Mouse (Mus musculus): Measurements from ENCODE around the gene Lclat1. TPM values are rescaled to one million over a fixed set of nuclear protein-coding genes. Genes with fewer than 3 reads are reported as not detected.

Gene Lclat1
- total and polyA plus RNA-seq, 3 experiments, result 30.2 to 104 (median 100) TPM

DNA sequence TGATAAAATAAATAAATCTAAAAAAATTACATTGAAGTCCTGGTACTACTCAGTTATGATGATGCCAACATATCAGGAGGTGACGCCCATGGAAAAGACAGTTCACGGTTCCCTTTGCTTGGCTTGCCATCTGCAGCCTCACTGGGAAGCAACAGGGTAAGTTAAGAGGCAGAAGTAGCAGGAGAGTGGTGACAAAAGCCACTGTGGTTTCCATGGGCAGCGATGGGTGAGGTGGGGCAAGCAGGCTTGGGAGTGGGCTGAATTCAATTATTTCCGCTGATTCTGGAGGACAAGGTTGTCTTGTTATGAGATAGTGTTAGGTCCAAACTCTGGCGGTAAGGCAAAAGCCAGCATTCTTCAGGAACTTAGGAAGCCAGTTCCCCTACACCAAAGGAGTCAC lies 7.4 kb upstream of the Lclat1 start:
- 93% methylated on average over 5 of the region's 5 CpGs for WGBS
- H3K27ac ChIP-seq, result no peak overlapping the region
- intact Hi-C loops (cut with DNase I), result no loop called here
- no peak for TF ChIP-seq POLR2A (IDR thresholded peaks at IDR 0.05; ENCODE audit: insufficient read depth, low read depth, low read length)
- TF ChIP-seq EP300 (IDR thresholded peaks at IDR 0.05; ENCODE audit: insufficient read depth, low read depth, low read length), result no peak
- TF ChIP-seq CTCF (IDR thresholded peaks at IDR 0.05), result no peak
- no peak overlapping the region for H3K9ac ChIP-seq (ENCODE audit: low read depth, low read length)
- H3K36me3 ChIP-seq (ENCODE audit: control insufficient read depth, insufficient read depth, low read length), result no peaks in the 10 kb centered on the region
- no peaks in the 10 kb centered on the region; the same call in 1 of the 2 replicates for H3K4me1 ChIP-seq (ENCODE audit: control insufficient read depth, insufficient read depth, low read length)
- no peaks in the 10 kb centered on the region for H3K79me2 ChIP-seq (replicated peaks; ENCODE audit: control insufficient read depth, insufficient read depth, low read length)
- no peaks in the 10 kb centered on the region for H3K27me3 ChIP-seq (ENCODE audit: control insufficient read depth, insufficient read depth, low read length)
- no peak for DNase-seq
- H3K4me3 ChIP-seq, result no peak overlapping the region

DNA sequence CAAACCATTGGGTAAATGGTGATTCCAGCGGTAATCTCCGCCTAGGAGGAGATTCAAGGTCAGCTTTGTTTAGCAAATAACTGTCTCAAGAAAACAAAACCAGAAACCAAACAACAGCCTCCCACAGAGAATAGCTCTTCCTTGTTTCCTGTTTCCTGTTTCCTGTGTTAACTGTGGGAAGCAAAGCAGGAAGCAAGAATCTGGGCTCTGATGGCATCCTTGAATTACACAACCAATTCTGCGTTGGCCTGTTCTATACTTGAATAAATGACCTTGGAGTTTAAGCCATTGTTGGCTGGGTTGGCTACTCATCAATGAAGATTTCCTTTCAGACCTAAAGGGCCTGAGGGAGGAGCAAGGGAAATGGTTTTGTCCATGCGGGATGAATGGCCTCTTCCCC lies 5.2 kb upstream of the Lclat1 start:
- H3K27ac ChIP-seq, result no peak overlapping the region
- no peaks in the 10 kb centered on the region for H3K79me2 ChIP-seq (replicated peaks; ENCODE audit: control insufficient read depth, insufficient read depth, low read length)
- H3K27me3 ChIP-seq (ENCODE audit: control insufficient read depth, insufficient read depth, low read length), result no peaks in the 10 kb centered on the region
- TF ChIP-seq POLR2A (IDR thresholded peaks at IDR 0.05; ENCODE audit: insufficient read depth, low read depth, low read length) (no peak), EP300 (IDR thresholded peaks at IDR 0.05; ENCODE audit: insufficient read depth, low read depth, low read length) (no peak), CTCF (IDR thresholded peaks at IDR 0.05) (no peak)
- H3K9ac ChIP-seq (ENCODE audit: low read depth, low read length), result no peak overlapping the region
- 56% methylated on average over 4 of the region's 4 CpGs for WGBS
- intact Hi-C loops (cut with DNase I), result no loop called here
- H3K4me1 ChIP-seq (ENCODE audit: control insufficient read depth, insufficient read depth, low read length), result peaks cover 1% of the 10 kb centered on the region
- no peak overlapping the region for H3K4me3 ChIP-seq
- H3K36me3 ChIP-seq (ENCODE audit: control insufficient read depth, insufficient read depth, low read length), result no peaks in the 10 kb centered on the region
- DNase-seq, result no peak

DNA sequence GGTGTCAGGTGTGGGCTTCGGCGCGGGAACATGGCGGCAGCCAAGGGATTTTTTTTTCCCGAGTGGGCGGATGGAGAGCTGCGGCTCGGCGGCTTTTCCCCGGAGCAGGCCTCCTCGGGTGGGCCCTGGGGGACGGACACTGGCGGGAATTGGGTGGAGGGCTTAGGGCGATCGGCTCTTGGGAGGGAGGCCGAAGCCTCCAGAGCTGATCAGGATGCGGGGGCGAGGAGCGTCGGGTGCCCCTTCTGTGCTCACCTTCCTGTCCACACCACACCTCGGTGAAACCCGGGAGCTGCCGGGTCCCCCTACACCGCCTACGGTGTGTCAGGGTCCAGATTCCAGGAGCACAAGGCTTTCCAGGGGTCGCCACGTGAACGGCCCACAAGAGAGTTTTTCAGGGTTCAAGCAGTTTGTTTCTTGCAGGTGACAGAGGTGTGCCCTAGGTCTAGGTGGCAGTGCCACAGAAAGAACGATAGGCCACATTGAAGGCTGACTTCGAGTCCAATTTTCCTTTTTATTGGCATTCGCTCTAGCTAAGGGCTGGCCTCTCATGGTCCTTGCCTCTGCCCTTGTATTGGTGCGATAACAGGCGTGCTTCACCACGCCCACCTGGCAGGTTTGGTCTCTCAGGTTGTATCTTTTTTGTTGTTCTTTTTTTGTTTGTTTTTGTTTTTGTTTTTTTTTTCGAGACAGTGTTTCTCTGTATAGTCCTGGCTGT lies 544 bp downstream of the Lclat1 start:
- H3K36me3 ChIP-seq (ENCODE audit: control insufficient read depth, insufficient read depth, low read length), result no peaks in the 10 kb centered on the region
- peak in 1 of 2 experiments; percentile 12 for DNase-seq
- peak overlapping the region; percentile 75 for H3K4me3 ChIP-seq
- H3K27me3 ChIP-seq (ENCODE audit: control insufficient read depth, insufficient read depth, low read length), result no peaks in the 10 kb centered on the region
- TF ChIP-seq CTCF (IDR thresholded peaks at IDR 0.05), result no peak
- peak overlapping the region; percentile 92 for H3K27ac ChIP-seq
- WGBS, result 5% methylated on average over 35 of the region's 35 CpGs
- intact Hi-C loops (cut with DNase I), result loop anchor here (5.0 kb wide), 3 partner anchors 119 to 271 kb away; partner anchors contain the start of gene Ypel5
- H3K4me1 ChIP-seq (ENCODE audit: control insufficient read depth, insufficient read depth, low read length), result peaks cover 4% of the 10 kb centered on the region
- no peaks in the 10 kb centered on the region for H3K79me2 ChIP-seq (replicated peaks; ENCODE audit: control insufficient read depth, insufficient read depth, low read length)
- H3K9ac ChIP-seq (ENCODE audit: low read depth, low read length), result peak overlapping the region; percentile 81

DNA sequence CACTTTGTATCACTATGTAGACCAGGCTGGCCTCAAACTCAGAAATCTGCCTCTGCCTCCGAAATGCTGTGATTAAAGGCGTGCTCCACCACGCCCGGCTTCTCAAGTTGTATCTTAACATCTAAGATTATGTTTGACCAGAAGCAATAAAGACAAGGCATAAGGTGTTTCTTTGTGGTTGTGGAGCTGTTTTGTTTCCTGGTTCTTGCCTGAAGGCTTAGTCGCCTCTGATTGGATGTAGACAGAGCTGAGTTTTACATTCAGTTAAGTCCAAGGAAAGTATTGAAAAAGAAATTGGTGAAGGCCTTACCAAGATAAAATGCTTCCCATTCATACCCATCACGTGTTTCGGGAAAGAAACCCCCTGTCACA lies 1.1 kb downstream of the Lclat1 start:
- Histone ChIP-seq H3K27me3 (ENCODE audit: control insufficient read depth, insufficient read depth, low read length) (no peaks in the 10 kb centered on the region), H3K79me2 (replicated peaks; ENCODE audit: control insufficient read depth, insufficient read depth, low read length) (no peaks in the 10 kb centered on the region), H3K36me3 (ENCODE audit: control insufficient read depth, insufficient read depth, low read length) (no peaks in the 10 kb centered on the region), H3K9ac (ENCODE audit: low read depth, low read length) (no peak overlapping the region), H3K4me3 (peak overlapping the region; percentile 75; the same call in 1 of the 2 replicates), H3K4me1 (ENCODE audit: control insufficient read depth, insufficient read depth, low read length) (peaks cover 4% of the 10 kb centered on the region), H3K27ac (no peak overlapping the region; the same call in 1 of the 2 replicates)
- TF ChIP-seq EP300 (IDR thresholded peaks at IDR 0.05; ENCODE audit: insufficient read depth, low read depth, low read length), result no peak
- WGBS, result 67% methylated on average over 7 of the region's 7 CpGs
- intact Hi-C loops (cut with DNase I), result loop anchor here (5.0 kb wide), 3 partner anchors 118 to 272 kb away; partner anchors contain the start of gene Ypel5
- DNase-seq, result no peak

DNA sequence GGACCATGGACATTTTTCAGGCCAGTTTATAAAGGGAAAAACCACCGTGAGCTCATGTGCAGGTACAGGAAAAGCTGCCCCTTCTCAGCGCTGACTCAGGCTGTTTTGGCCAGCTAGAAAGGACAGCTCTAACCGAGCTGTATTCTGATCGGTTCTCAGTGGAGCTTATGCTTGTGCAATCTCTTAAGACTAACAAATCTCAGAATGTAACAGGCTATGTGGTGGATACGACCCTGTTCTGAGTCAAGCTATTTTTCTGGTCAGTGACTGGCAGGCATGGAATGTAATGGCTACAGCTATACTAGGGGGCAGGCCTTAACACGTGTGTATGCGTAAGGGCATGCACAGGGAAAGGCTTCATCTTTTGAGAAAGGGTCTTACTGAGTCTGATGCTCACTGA lies 4.3 kb downstream of the Lclat1 start:
- Histone ChIP-seq H3K27ac (peak overlapping the region; percentile 48), H3K79me2 (replicated peaks; ENCODE audit: control insufficient read depth, insufficient read depth, low read length) (no peaks in the 10 kb centered on the region), H3K36me3 (ENCODE audit: control insufficient read depth, insufficient read depth, low read length) (no peaks in the 10 kb centered on the region), H3K27me3 (ENCODE audit: control insufficient read depth, insufficient read depth, low read length) (no peaks in the 10 kb centered on the region), H3K4me1 (ENCODE audit: control insufficient read depth, insufficient read depth, low read length) (peaks cover 4% of the 10 kb centered on the region), H3K9ac (ENCODE audit: low read depth, low read length) (no peak overlapping the region), H3K4me3 (no peak overlapping the region)
- TF ChIP-seq POLR2A (IDR thresholded peaks at IDR 0.05; ENCODE audit: insufficient read depth, low read depth, low read length) (no peak), EP300 (IDR thresholded peaks at IDR 0.05; ENCODE audit: insufficient read depth, low read depth, low read length) (no peak), CTCF (IDR thresholded peaks at IDR 0.05) (no peak)
- no peak for DNase-seq
- WGBS, result 54% methylated on average over 7 of the region's 7 CpGs
- intact Hi-C loops (cut with DNase I), result no loop called here

DNA sequence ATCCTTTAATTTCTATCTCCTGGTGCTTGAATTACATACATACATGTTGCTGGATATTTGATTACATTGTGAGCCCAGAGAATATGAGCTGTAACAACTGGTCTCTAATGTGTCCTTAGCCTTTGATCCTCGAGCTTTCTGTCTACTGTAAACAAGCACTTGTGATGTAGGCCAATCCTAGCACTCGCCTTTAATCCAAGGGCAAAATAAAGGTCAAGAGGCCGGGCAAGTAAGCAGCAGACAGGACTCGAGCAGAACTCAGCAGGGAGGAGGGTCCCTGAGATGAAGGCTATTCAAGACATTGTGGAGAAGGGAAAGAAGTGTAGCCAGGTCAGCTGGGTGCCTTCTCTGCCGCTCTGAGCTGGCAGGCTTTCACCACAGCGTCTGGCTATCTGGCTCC lies 4.8 kb downstream of the Lclat1 start:
- WGBS, result 47% methylated on average over 6 of the region's 6 CpGs
- Histone ChIP-seq H3K27ac (peak overlapping the region; percentile 48), H3K4me1 (ENCODE audit: control insufficient read depth, insufficient read depth, low read length) (peaks cover 2% of the 10 kb centered on the region), H3K4me3 (no peak overlapping the region), H3K9ac (ENCODE audit: low read depth, low read length) (peak overlapping the region; percentile 28; the same call in 1 of the 2 replicates), H3K36me3 (ENCODE audit: control insufficient read depth, insufficient read depth, low read length) (no peaks in the 10 kb centered on the region), H3K27me3 (ENCODE audit: control insufficient read depth, insufficient read depth, low read length) (no peaks in the 10 kb centered on the region), H3K79me2 (replicated peaks; ENCODE audit: control insufficient read depth, insufficient read depth, low read length) (no peaks in the 10 kb centered on the region)
- TF ChIP-seq POLR2A (IDR thresholded peaks at IDR 0.05; ENCODE audit: insufficient read depth, low read depth, low read length) (no peak), CTCF (IDR thresholded peaks at IDR 0.05) (no peak), EP300 (IDR thresholded peaks at IDR 0.05; ENCODE audit: insufficient read depth, low read depth, low read length) (no peak)
- DNase-seq, result no peak
- intact Hi-C loops (cut with DNase I), result no loop called here

Data from heart, adult 2 months (tissue).